Mouse (Mus musculus) ES-Bruce4 (cell line): ENCODE measurements around the gene Gpkow. TPM values are rescaled to one million over a fixed set of nuclear protein-coding genes. Genes with fewer than 3 reads are reported as not detected.

Source experiments
- H3K27ac ChIP-seq: 2 replicates; pipeline ENCODE4 v1.5.1; 2012; ENCODE audit warnings: low read length, inconsistent platforms; ENCODE audit not compliant: insufficient read depth
- H3K27me3 ChIP-seq: 2 replicates; pipeline ENCODE4 v1.6.1; 2012; ENCODE audit warnings: mild to moderate bottlenecking, low read length, inconsistent platforms; ENCODE audit not compliant: control insufficient read depth, poor library complexity, insufficient read depth, severe bottlenecking
- H3K36me3 ChIP-seq: 2 replicates; pipeline ENCODE4 v1.6.1; 2012; ENCODE audit warnings: inconsistent platforms, mild to moderate bottlenecking, low read length, moderate library complexity; ENCODE audit not compliant: control insufficient read depth, poor library complexity, insufficient read depth, severe bottlenecking
- H3K4me1 ChIP-seq: one replicate; pipeline ENCODE4 v1.8.1; 2011; ENCODE audit warnings: low read length; ENCODE audit not compliant: control insufficient read depth, insufficient read depth
- H3K4me3 ChIP-seq: 2 replicates; pipeline ENCODE4 v1.5.1; 2011; ENCODE audit warnings: low read depth, mild to moderate bottlenecking, low read length
- H3K9ac ChIP-seq: 2 replicates; pipeline ENCODE4 v1.6.1; 2012; ENCODE audit warnings: low read depth, mild to moderate bottlenecking, inconsistent platforms; ENCODE audit not compliant: poor library complexity, severe bottlenecking
- H3K9me3 ChIP-seq: replicated peaks from 2 replicates; pipeline ENCODE4 v1.6.1; 2012; ENCODE audit warnings: mild to moderate bottlenecking, low read length, inconsistent platforms; ENCODE audit not compliant: control insufficient read depth, poor library complexity, insufficient read depth, severe bottlenecking
- CTCF ChIP-seq: IDR thresholded peaks from one replicate; pipeline ENCODE4 v1.8.1; 2011; ENCODE audit warnings: low read depth, low read length
- EP300 ChIP-seq: IDR thresholded peaks from 2 replicates; pipeline ENCODE4 v1.6.1; 2011; ENCODE audit warnings: low read depth, low read length; ENCODE audit not compliant: insufficient read depth
- POLR2A ChIP-seq: IDR thresholded peaks from one replicate; pipeline ENCODE4 v1.8.1; 2011; ENCODE audit warnings: low read length; ENCODE audit not compliant: insufficient read depth
- polyA plus RNA-seq: library from polyadenylated mRNA; stranded (reverse); fragments of >200 nt; gene quantifications from 2 replicates; pipeline ENCODE4 v1.2.4, GENCODE M21; 2011; ENCODE audit warnings: low read depth; ENCODE audit not compliant: missing spikeins, insufficient read depth, insufficient read length

Gpkow gene
- polyA plus RNA-seq, 1 experiment, result 17.1 TPM

- Histone ChIP-seq H3K27ac (no peak overlapping the region), H3K9ac (no peak overlapping the region), H3K4me3 (peak overlapping the region; percentile 33; the same call in 1 of the 2 replicates), H3K4me1 (no peaks in the 10 kb centered on the region), H3K9me3 (no peaks in the 10 kb centered on the region), H3K27me3 (no peaks in the 10 kb centered on the region), H3K36me3 (no peaks in the 10 kb centered on the region)
- TF ChIP-seq POLR2A (no peak), EP300 (no peak), CTCF (no peak)
Measured at GRCm38 (mm10) chrX:7679405-7680056, 17.4 kb upstream of the Gpkow start.

- no peaks in the 10 kb centered on the region for H3K27me3 ChIP-seq
- TF ChIP-seq EP300 (no peak), POLR2A (no peak), CTCF (no peak)
- H3K9ac ChIP-seq, result 0 out of 2 replicates have a peak overlapping the region, but pooled peaks have one; percentile 29
- H3K4me3 ChIP-seq, result peak overlapping the region; percentile 33
- no peak overlapping the region for H3K27ac ChIP-seq
- H3K4me1 ChIP-seq, result no peaks in the 10 kb centered on the region
- no peaks in the 10 kb centered on the region for H3K9me3 ChIP-seq
- H3K36me3 ChIP-seq, result no peaks in the 10 kb centered on the region
Measured at GRCm38 (mm10) chrX:7680057-7680412, 16.9 kb upstream of the Gpkow start.

GRCm38 (mm10) chrX:7680864-7681263 lies 16.1 kb upstream of the Gpkow start, which contains the start of gene Magix:
Gene Magix (minus strand): TSS chrX:7681251.
- H3K36me3 ChIP-seq, result no peaks in the 10 kb centered on the region
- H3K4me3 ChIP-seq, result peak within 1 kb of the TSS; percentile 33
- H3K4me1 ChIP-seq, result no peaks in the 10 kb centered on the region
- no peak within 1 kb of the TSS for H3K27ac ChIP-seq
- peak within 1 kb of the TSS; percentile 29; the same call in 1 of the 2 replicates for H3K9ac ChIP-seq
- TF ChIP-seq POLR2A (no peak), EP300 (no peak), CTCF (no peak)
- no peaks in the 10 kb centered on the region for H3K27me3 ChIP-seq
- H3K9me3 ChIP-seq, result no peaks in the 10 kb centered on the region

GRCm38 (mm10) chrX:7688321-7688720 lies 8.6 kb upstream of the Gpkow start:
- H3K36me3 ChIP-seq, result no peaks in the 10 kb centered on the region
- TF ChIP-seq POLR2A (no peak), EP300 (no peak), CTCF (no peak)
- no peaks in the 10 kb centered on the region for H3K27me3 ChIP-seq
- no peak overlapping the region for H3K9ac ChIP-seq
- no peaks in the 10 kb centered on the region for H3K9me3 ChIP-seq
- no peaks in the 10 kb centered on the region for H3K4me1 ChIP-seq
- no peak overlapping the region for H3K4me3 ChIP-seq
- H3K27ac ChIP-seq, result no peak overlapping the region

- Histone ChIP-seq H3K36me3 (no peaks in the 10 kb centered on the region), H3K27ac (no peak overlapping the region), H3K4me3 (no peak overlapping the region), H3K27me3 (no peaks in the 10 kb centered on the region), H3K4me1 (no peaks in the 10 kb centered on the region), H3K9ac (no peak overlapping the region), H3K9me3 (no peaks in the 10 kb centered on the region)
- TF ChIP-seq EP300 (no peak), CTCF (no peak), POLR2A (no peak)
Measured at GRCm38 (mm10) chrX:7690486-7690885, 6.4 kb upstream of the Gpkow start.

GRCm38 (mm10) chrX:7692862-7693261 lies 4.1 kb upstream of the Gpkow start:
- Histone ChIP-seq H3K4me3 (no peak overlapping the region), H3K9ac (no peak overlapping the region), H3K4me1 (no peaks in the 10 kb centered on the region), H3K36me3 (no peaks in the 10 kb centered on the region), H3K9me3 (no peaks in the 10 kb centered on the region), H3K27ac (no peak overlapping the region), H3K27me3 (no peaks in the 10 kb centered on the region)
- TF ChIP-seq CTCF (peak; percentile 41), EP300 (no peak)
